Mouse (Mus musculus) bone marrow, adult 2 months (tissue): Measurements from ENCODE around the gene Edc3. TPM values are rescaled to one million over a fixed set of nuclear protein-coding genes. Genes with fewer than 3 reads are reported as not detected.
A peak's percentile ranks its signal among the peaks of the same experiment; 100 is the strongest.

Source experiments
- H3K27ac ChIP-seq: fragments of 200-500 bp; 2 replicates; pipeline ENCODE4 v1.5.1; 2012; ENCODE audit warnings: low read depth, mild to moderate bottlenecking, control low read depth, inconsistent platforms, low read length; ENCODE audit not compliant: control insufficient read depth, poor library complexity, insufficient read depth
- H3K4me1 ChIP-seq: fragments of 200-500 bp; 2 replicates; pipeline ENCODE4 v1.6.1; 2011; ENCODE audit warnings: low read length; ENCODE audit not compliant: control insufficient read depth, insufficient read depth
- H3K4me3 ChIP-seq: fragments of 200-500 bp; replicated peaks from 2 replicates; pipeline ENCODE3; 2011; ENCODE audit warnings: mild to moderate bottlenecking, low read depth, low read length, control low read depth; ENCODE audit not compliant: control insufficient read depth
- CTCF ChIP-seq: fragments of 200-500 bp; IDR thresholded peaks from 2 replicates; pipeline ENCODE4 v1.5.1; 2011; ENCODE audit warnings: low read length, control low read depth; ENCODE audit not compliant: control insufficient read depth, insufficient read depth
- POLR2A ChIP-seq: fragments of 200-500 bp; IDR thresholded peaks from 2 replicates; pipeline ENCODE4 v1.6.1; 2011; ENCODE audit warnings: low read depth, mild to moderate bottlenecking, control low read depth, low read length, borderline replicate concordance; ENCODE audit not compliant: control insufficient read depth
- WGBS: fragments of 180-500 bp; shearing (Covaris S2); methylation state at CpG from one replicate; pipeline ENCODE4 v1.1.7; 2018; 5-methylcytosine and 5-hydroxymethylcytosine counted together
- polyA plus RNA-seq: library from polyadenylated mRNA; stranded (reverse); fragments of >200 nt; gene quantifications from 2 replicates; pipeline ENCODE4 v1.2.4, GENCODE M21; 2011; ENCODE audit warnings: low replicate concordance; ENCODE audit not compliant: missing spikeins, insufficient read depth, insufficient read length

Gene Edc3
- 8.3 and 9.1 TPM in 2 replicates for polyA plus RNA-seq

GRCm38 (mm10) chr9:57708068-57708719, at the start of gene Edc3:
TSS of gene Edc3 (plus strand) at chr9:57708540.
- H3K27ac ChIP-seq: peak within 1 kb of the TSS; percentile 71
- no peaks in the 10 kb centered on the region for H3K4me1 ChIP-seq
- H3K4me3 ChIP-seq: peak within 1 kb of the TSS; percentile 85
- WGBS: 1% methylated on average over 23 of the region's 23 CpGs
- TF ChIP-seq CTCF (no peak), POLR2A (peak; percentile 76; the same call in 1 of the 2 replicates)

DNA sequence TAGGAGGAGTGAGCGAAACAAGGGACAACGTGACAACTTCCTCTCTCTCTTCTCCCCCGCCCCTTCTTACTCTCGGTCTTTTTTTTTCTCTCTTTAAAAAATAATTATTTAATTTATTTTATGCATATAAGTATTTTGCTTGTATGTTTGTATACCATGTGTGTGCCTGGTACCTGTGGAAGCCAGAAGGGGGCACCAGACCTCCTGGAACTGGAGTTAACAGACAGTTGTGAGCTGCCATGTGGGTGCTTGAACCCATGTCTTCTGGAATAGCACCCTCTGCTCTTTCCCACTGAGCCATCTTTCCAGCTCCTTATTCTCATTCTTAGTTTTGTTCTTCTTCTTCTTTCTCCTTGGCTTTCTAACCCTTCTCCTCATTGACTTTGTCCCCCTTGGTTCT, 49.4 kb upstream of the Edc3 start:
- WGBS: 72% methylated on average over 4 of the region's 4 CpGs

DNA sequence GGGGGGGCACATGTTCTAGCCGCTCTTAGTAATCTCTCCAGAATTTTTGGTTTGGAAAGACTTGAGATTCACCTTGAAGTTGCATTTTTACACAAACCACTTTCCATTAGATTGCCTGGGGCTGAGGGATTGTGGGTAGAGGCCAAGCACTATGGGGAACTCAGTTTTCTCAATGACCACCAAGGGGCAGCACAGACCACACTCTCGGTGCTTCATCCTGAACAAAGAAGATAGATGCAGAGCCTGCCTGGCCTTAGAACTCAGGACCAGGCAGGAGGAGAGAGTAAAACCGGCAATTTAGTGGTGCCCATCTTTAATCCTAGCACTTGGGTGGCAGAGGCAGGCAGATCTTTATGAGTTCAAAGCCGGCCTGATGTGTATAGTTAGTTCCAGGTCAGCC, 48.6 kb upstream of the Edc3 start:
- Histone ChIP-seq H3K4me1 (peaks cover 2% of the 10 kb centered on the region), H3K4me3 (no peak overlapping the region), H3K27ac (no peak overlapping the region)
- WGBS: 15% methylated on average over 4 of the region's 4 CpGs
- peak; percentile 89 for TF ChIP-seq CTCF
- TF ChIP-seq POLR2A: no peak

More for the DNA sequence above, 49.4 kb upstream of the Edc3 start:
- TF ChIP-seq POLR2A: no peak
- TF ChIP-seq CTCF: peak; percentile 11; the same call in 1 of the 2 replicates
- peaks cover 2% of the 10 kb centered on the region for H3K4me1 ChIP-seq
- H3K27ac ChIP-seq: no peak overlapping the region
- no peak overlapping the region for H3K4me3 ChIP-seq

DNA sequence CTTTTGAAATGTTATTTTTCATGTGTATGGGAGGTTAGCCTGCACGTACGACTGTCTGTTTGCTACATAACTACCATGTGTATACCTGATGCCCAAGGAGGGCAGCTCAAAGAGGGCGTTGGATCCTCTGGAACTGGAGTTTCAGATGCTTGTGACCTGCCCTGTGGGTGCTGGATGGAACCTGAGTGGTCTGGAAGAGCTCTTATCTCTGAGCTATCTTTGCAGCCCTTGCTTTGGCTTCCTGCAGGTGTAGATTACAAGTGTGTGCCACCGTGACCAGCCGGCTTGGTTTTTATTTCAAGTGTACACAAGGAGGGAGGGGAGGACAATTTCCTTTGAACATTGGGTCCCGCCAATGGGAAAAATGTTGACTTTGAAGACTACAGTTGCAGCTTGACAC, 47.8 kb upstream of the Edc3 start:
- WGBS: 28% methylated on average over 6 of the region's 6 CpGs
- no peak overlapping the region for H3K4me3 ChIP-seq
- no peak overlapping the region for H3K27ac ChIP-seq
- TF ChIP-seq CTCF: no peak
- TF ChIP-seq POLR2A: no peak
- H3K4me1 ChIP-seq: peaks cover 2% of the 10 kb centered on the region

DNA sequence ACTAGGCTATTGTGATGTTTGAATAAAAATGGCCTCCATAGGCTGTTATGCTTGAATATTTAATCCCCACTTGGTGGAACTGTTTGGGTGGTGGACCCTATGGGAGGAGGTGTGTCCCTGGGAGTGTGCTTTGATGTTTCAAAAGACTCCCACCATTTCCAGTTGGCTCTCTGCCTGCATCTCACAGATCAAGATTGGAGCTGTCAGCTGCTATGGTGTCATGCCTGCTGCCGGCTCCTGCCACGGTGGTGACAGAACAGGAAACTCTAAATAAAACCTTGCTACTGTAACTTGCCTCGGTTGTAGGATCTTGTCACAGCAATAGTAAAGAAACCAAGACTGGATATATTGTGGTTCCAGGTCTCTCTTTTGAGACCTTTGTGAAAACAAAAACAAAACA, 46.8 kb upstream of the Edc3 start:
- TF ChIP-seq CTCF: no peak
- no peak for TF ChIP-seq POLR2A
- Histone ChIP-seq H3K27ac (no peak overlapping the region), H3K4me1 (no peaks in the 10 kb centered on the region), H3K4me3 (no peak overlapping the region)
- WGBS: 45% methylated on average over 3 of the region's 3 CpGs

DNA sequence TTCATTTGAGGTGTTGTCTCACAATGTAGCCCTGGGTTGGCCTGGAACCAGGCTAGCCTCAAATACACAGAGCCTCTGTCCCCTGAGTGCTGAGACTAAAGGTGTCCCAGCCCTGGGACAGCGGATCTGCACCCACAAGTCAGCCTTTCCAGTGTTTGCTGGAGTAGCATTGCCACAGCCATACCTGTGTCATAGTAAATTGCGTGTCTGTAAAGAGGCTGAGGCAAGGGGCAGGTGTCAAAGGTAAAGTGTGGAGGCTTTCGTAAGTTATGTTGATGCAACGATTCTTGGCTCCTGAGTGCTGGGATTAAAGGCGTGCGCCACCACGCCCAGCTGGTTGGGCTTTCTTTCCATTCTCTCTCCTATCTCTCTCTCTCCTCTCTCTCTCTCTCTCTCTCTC, 43.7 kb upstream of the Edc3 start:
- TF ChIP-seq CTCF (no peak), POLR2A (no peak)
- no peak overlapping the region for H3K27ac ChIP-seq
- WGBS: 79% methylated on average over 7 of the region's 7 CpGs
- no peaks in the 10 kb centered on the region for H3K4me1 ChIP-seq
- no peak overlapping the region for H3K4me3 ChIP-seq

GRCm38 (mm10) chr9:57666536-57666935, 41.8 kb upstream of the Edc3 start:
- no peak overlapping the region for H3K4me3 ChIP-seq
- TF ChIP-seq POLR2A (no peak), CTCF (no peak)
- 69% methylated on average over 8 of the region's 8 CpGs for WGBS
- no peak overlapping the region for H3K27ac ChIP-seq
- H3K4me1 ChIP-seq: no peaks in the 10 kb centered on the region

DNA sequence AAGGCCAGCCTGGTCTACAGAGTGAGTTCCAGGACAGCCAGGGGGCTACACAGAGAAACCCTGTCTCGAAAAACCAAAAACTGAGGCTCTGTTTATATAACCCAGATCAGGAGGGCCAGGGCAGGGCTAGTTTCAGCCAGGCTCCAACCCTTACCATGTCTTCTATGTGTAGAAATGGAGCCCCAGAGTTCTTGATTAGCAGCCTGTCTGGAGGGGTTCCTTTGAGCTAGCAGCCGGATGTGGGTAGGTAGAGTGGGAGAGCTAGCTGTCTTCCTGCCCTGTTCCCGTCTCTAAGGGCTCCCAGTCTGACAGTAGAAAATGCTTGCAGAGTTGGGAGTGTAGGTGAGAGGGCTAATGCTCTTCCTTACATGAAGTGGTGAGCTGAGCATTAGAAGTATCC, 41.2 kb upstream of the Edc3 start:
- TF ChIP-seq CTCF (no peak), POLR2A (no peak)
- Histone ChIP-seq H3K27ac (no peak overlapping the region), H3K4me3 (no peak overlapping the region), H3K4me1 (no peaks in the 10 kb centered on the region)
- WGBS: 61% methylated on average over 3 of the region's 3 CpGs
